ENCODE assay signal across 7 mouse cellular contexts in genomic region chr11:6414751-6415550, GRCm38 (mm10). TPM values are rescaled to one million over a fixed set of nuclear protein-coding genes. Genes with fewer than 3 reads are reported as not detected.
DNase-seq lines count a peak whose midpoint lies in the region; ATAC-seq and TF ChIP-seq lines count a peak whose summit lies in the region.

Gene Ppia (plus strand): TSS chr11:6415443.

- WGBS in embryonic facial prominence, embryonic 11.5 days = 9% methylated on average over 21 of the region's 21 CpGs
- WGBS in heart, embryonic 10.5 days = 10% methylated on average over 21 of the region's 21 CpGs
- 4% methylated on average over 21 of the region's 21 CpGs for WGBS in stomach, postnatal 0 days

- ATAC-seq in CD4-positive, CD25-positive, alpha-beta regulatory T cell, adult 4 months = peak; percentile 22
- peak; percentile 66 for ATAC-seq in embryonic facial prominence, embryonic 11.5 days (replicated peaks; ENCODE audit: insufficient number of reproducible peaks, low FRiP score, low TSS enrichment, low read depth)
- ATAC-seq in stomach, postnatal 0 days (ENCODE audit: low FRiP score, low TSS enrichment) = peak; percentile 47; the same call in 1 of the 2 replicates

- peak within 1 kb of the TSS; percentile 80 to 93 for H3K4me3 ChIP-seq in MEL (ENCODE audit: control insufficient read depth in 1 of 2, insufficient read depth in 1 of 2, low read depth in 2 of 2, low read length in 2 of 2)
- H3K4me3 ChIP-seq in embryonic facial prominence, embryonic 11.5 days (ENCODE audit: low read depth, low read length) = peak within 1 kb of the TSS; percentile 78
- H3K4me3 ChIP-seq in heart, embryonic 10.5 days = peak within 1 kb of the TSS; percentile 81
- peak within 1 kb of the TSS; percentile 79 for H3K4me3 ChIP-seq in stomach, postnatal 0 days (ENCODE audit: low read depth, low read length)

- no peak for TF ChIP-seq RAD21 in MEL (IDR thresholded peaks at IDR 0.05; ENCODE audit: low read depth, low read length)

- peaks cover 9 to 13% of the 10 kb centered on the region in 2 experiments for H3K4me1 ChIP-seq in MEL (ENCODE audit: control insufficient read depth in 1 of 2, insufficient read depth in 2 of 2, low read length in 2 of 2)
- no peaks in the 10 kb centered on the region for H3K4me1 ChIP-seq in embryonic facial prominence, embryonic 11.5 days (ENCODE audit: control insufficient read depth, insufficient read depth, low read length)
- peaks cover 17% of the 10 kb centered on the region for H3K4me1 ChIP-seq in heart, embryonic 10.5 days
- peaks cover 4% of the 10 kb centered on the region; the same call in 1 of the 2 replicates for H3K4me1 ChIP-seq in stomach, postnatal 0 days (replicated peaks; ENCODE audit: control insufficient read depth, insufficient read depth)

- H3K9ac ChIP-seq in MEL (ENCODE audit: control insufficient read depth, low read depth, low read length, poor library complexity, severe bottlenecking) = peak within 1 kb of the TSS; percentile 99
- peak within 1 kb of the TSS; percentile 83 for H3K9ac ChIP-seq in embryonic facial prominence, embryonic 11.5 days (replicated peaks; ENCODE audit: low read length)
- H3K9ac ChIP-seq in stomach, postnatal 0 days (ENCODE audit: low read length) = peak within 1 kb of the TSS; percentile 93

- peak; percentile 33 to 39; a peak in 3 of 4 replicates for TF ChIP-seq EP300 in MEL (IDR thresholded peaks at IDR 0.05; ENCODE audit: low read depth in 1 of 2, low read length in 2 of 2)
- TF ChIP-seq EP300 in stomach, postnatal 0 days (optimal IDR thresholded peaks at IDR 0.05) = no peak

- DNase-seq in MEL (ENCODE audit: low read depth, low spot score) = peak; percentile 93
- no peak for DNase-seq in embryonic facial prominence, embryonic 11.5 days (ENCODE audit: low spot score)
- DNase-seq in heart, embryonic 10.5 days (ENCODE audit: low spot score) = peak; percentile 75
- peak; percentile 36 for DNase-seq in kidney, postnatal 10 days
- peak; percentile 77 for DNase-seq in lung, postnatal 14 days
- DNase-seq in stomach, postnatal 0 days (ENCODE audit: low spot score) = no peak

- H3K36me3 ChIP-seq in MEL (ENCODE audit: control insufficient read depth in 1 of 2, insufficient read depth in 2 of 2, low read length in 2 of 2) = peaks cover 24 to 30% of the 10 kb centered on the region in 2 experiments
- H3K36me3 ChIP-seq in embryonic facial prominence, embryonic 11.5 days (replicated peaks; ENCODE audit: control insufficient read depth, insufficient read depth, low read depth, low read length) = peaks cover 9% of the 10 kb centered on the region
- peaks cover 23% of the 10 kb centered on the region for H3K36me3 ChIP-seq in heart, embryonic 10.5 days
- peaks cover 8% of the 10 kb centered on the region for H3K36me3 ChIP-seq in stomach, postnatal 0 days (ENCODE audit: control insufficient read depth, insufficient read depth, low read length)

- H3K79me2 ChIP-seq in MEL (ENCODE audit: control insufficient read depth, insufficient read depth, low read length, poor library complexity) = peaks cover 33% of the 10 kb centered on the region

- no peaks in the 10 kb centered on the region for H3K9me3 ChIP-seq in MEL (replicated peaks; ENCODE audit: insufficient read depth, low read length)
- no peaks in the 10 kb centered on the region for H3K9me3 ChIP-seq in embryonic facial prominence, embryonic 11.5 days (replicated peaks; ENCODE audit: control insufficient read depth, low read length)
- no peaks in the 10 kb centered on the region for H3K9me3 ChIP-seq in heart, embryonic 10.5 days
- no peaks in the 10 kb centered on the region for H3K9me3 ChIP-seq in stomach, postnatal 0 days (ENCODE audit: control insufficient read depth, low read length)

- TF ChIP-seq POLR2A in MEL (IDR thresholded peaks at IDR 0.05; ENCODE audit: control insufficient read depth in 1 of 2, insufficient read depth in 1 of 2, low read depth in 1 of 2, low read length in 2 of 2, poor library complexity in 1 of 2) = no peak

- no peak for TF ChIP-seq CTCF in MEL (IDR thresholded peaks at IDR 0.05 in 2 of 3, conservative IDR thresholded peaks at IDR 0.05 in 1 of 3; ENCODE audit: control insufficient read depth in 1 of 3, insufficient read depth in 1 of 3, low read depth in 2 of 3, low read length in 3 of 3, poor library complexity in 1 of 3, severe bottlenecking in 1 of 3)
- no peak for TF ChIP-seq CTCF in stomach, postnatal 0 days (IDR thresholded peaks at IDR 0.05; ENCODE audit: low read depth)

- peak within 1 kb of the TSS; percentile 73 for H3K4me2 ChIP-seq in embryonic facial prominence, embryonic 11.5 days (ENCODE audit: low read depth, low read length)
- H3K4me2 ChIP-seq in stomach, postnatal 0 days (replicated peaks; ENCODE audit: low read depth) = peak within 1 kb of the TSS; percentile 74

- H3K27ac ChIP-seq in MEL (ENCODE audit: control insufficient read depth, low read depth, low read length) = peak within 1 kb of the TSS; percentile 97
- H3K27ac ChIP-seq in embryonic facial prominence, embryonic 11.5 days (replicated peaks; ENCODE audit: low read depth, low read length) = peak within 1 kb of the TSS; percentile 96
- H3K27ac ChIP-seq in heart, embryonic 10.5 days = peak within 1 kb of the TSS; percentile 99
- peak within 1 kb of the TSS; percentile 99 for H3K27ac ChIP-seq in stomach, postnatal 0 days (replicated peaks)

- H3K27me3 ChIP-seq in MEL (ENCODE audit: control insufficient read depth in 1 of 2, insufficient read depth in 2 of 2, low read length in 2 of 2) = no peaks in the 10 kb centered on the region
- no peaks in the 10 kb centered on the region for H3K27me3 ChIP-seq in embryonic facial prominence, embryonic 11.5 days (ENCODE audit: control insufficient read depth, insufficient read depth, low read length)
- no peaks in the 10 kb centered on the region for H3K27me3 ChIP-seq in heart, embryonic 10.5 days (ENCODE audit: insufficient read depth, poor library complexity, severe bottlenecking)
- H3K27me3 ChIP-seq in stomach, postnatal 0 days (ENCODE audit: control insufficient read depth, insufficient read depth, low read length) = no peaks in the 10 kb centered on the region

TF ChIP-seq in MEL, 35 proteins besides CTCF, POLR2A, EP300 and RAD21:
- TF ChIP-seq E2F4 (IDR thresholded peaks at IDR 0.05; ENCODE audit: borderline replicate concordance, low read depth, low read length) (peak; percentile 18; the same call in 1 of the 2 replicates), SIN3A (IDR thresholded peaks at IDR 0.05; ENCODE audit: low read length) (peak; percentile 42; the same call in 1 of the 2 replicates), ETS1 (IDR thresholded peaks at IDR 0.05; ENCODE audit: low read depth, low read length) (0 out of 2 replicates have a peak, but pooled peaks have one; percentile 46), CHD1 (IDR thresholded peaks at IDR 0.05; ENCODE audit: low read depth, low read length) (peak; percentile 86; the same call in 1 of the 2 replicates), UBTF (IDR thresholded peaks at IDR 0.05; ENCODE audit: borderline replicate concordance, insufficient read depth, low read depth, low read length) (peak; percentile 86; the same call in 1 of the 2 replicates), MAFK (IDR thresholded peaks at IDR 0.05; ENCODE audit: borderline replicate concordance, low read depth, low read length) (no peak), KAT2A (conservative IDR thresholded peaks at IDR 0.05; ENCODE audit: low read depth, low read length) (peak; percentile 44; the same call in 1 of the 2 replicates), MAX (IDR thresholded peaks at IDR 0.05; ENCODE audit: low read length) (peak; percentile 52), ZMIZ1 (IDR thresholded peaks at IDR 0.05; ENCODE audit: low read depth, low read length) (0 out of 2 replicates have a peak, but pooled peaks have one; percentile 34), HCFC1 (IDR thresholded peaks at IDR 0.05; ENCODE audit: low read depth, low read length) (peak; percentile 62), MAZ (IDR thresholded peaks at IDR 0.05; ENCODE audit: low read depth, low read length) (peak; percentile 83; the same call in 1 of the 2 replicates), BHLHE40 (IDR thresholded peaks at IDR 0.05; ENCODE audit: borderline replicate concordance, low read depth, low read length) (no peak), POLR2AphosphoS2 (IDR thresholded peaks at IDR 0.05; ENCODE audit: low read length) (no peak), TBP (IDR thresholded peaks at IDR 0.05; ENCODE audit: low read depth, low read length) (no peak), USF1 (IDR thresholded peaks at IDR 0.05; ENCODE audit: low read depth, low read length) (no peak), JUND (IDR thresholded peaks at IDR 0.05; ENCODE audit: low read depth, low read length) (no peak), MXI1 (IDR thresholded peaks at IDR 0.05; ENCODE audit: low read depth, low read length) (peak; percentile 36), MEF2A (IDR thresholded peaks at IDR 0.05; ENCODE audit: extremely low read depth, insufficient replicate concordance, low read depth, low read length, poor library complexity, severe bottlenecking) (no peak), ELF1 (IDR thresholded peaks at IDR 0.05; ENCODE audit: low read depth, low read length) (peak; percentile 29; the same call in 1 of the 2 replicates), MYC (IDR thresholded peaks at IDR 0.05; ENCODE audit: low read depth, low read length) (peak; percentile 88)

RNA-seq across cellular contexts. Expression of gene Ppia, which starts in this region (rescaled TPM):
- polyA plus RNA-seq in CD4-positive, CD25-positive, alpha-beta regulatory T cell, adult 4 months (2017; shearing (Covaris generic)) = 1,000 to 10,000 TPM; 2,528 to 2,595 TPM
- total RNA-seq in MEL (2012; rRNA removed) = 7,288 and 8,303 TPM in 2 replicates
- 1,000 to 10,000 TPM in 1 of 2 experiments, not detected in 1; 3,662 TPM for polyA plus RNA-seq in MEL (2012; ENCODE audit: insufficient read depth in 1 of 2, insufficient read length in 2 of 2, low read depth in 1 of 2, low replicate concordance in 2 of 2, missing spikeins in 1 of 2)
- polyA plus RNA-seq in embryonic facial prominence, embryonic 11.5 days (2014; fragmentation: Nextera tagmentation; extraction: Ambion mirVana) = 5,819 and 6,203 TPM in 2 replicates
- 4,882 and 5,148 TPM in 2 replicates for polyA plus RNA-seq in heart, embryonic 10.5 days (2016; fragmentation: Nextera tagmentation; extraction: Ambion mirVana)
- polyA plus RNA-seq in stomach, postnatal 0 days (2015; fragmentation: Nextera tagmentation; extraction: Ambion mirVana) = 4,199 and 4,786 TPM in 2 replicates

Comparison
In these comparisons a context has a peak if more than half of its experiments do, and no peak if none do; other contexts are left out.
1. DNase-seq: peak in MEL (single experiment), heart, embryonic 10.5 days (single experiment), kidney, postnatal 10 days (single experiment) and lung, postnatal 14 days (single experiment); none in embryonic facial prominence, embryonic 11.5 days (single experiment) and stomach, postnatal 0 days (single experiment).
2. Peak in every context shown above with its lines, with median percentiles within 50 percentile points of each other: ATAC-seq, H3K27ac ChIP-seq, H3K4me3 ChIP-seq and H3K9ac ChIP-seq.